Mouse (Mus musculus) cortical plate, adult 2 months (tissue): Measurements from ENCODE around the gene Kcnq5. TPM values are rescaled to one million over a fixed set of nuclear protein-coding genes. Genes with fewer than 3 reads are reported as not detected.

Experiments
- H3K27ac ChIP-seq: fragments of 200-500 bp; 2 replicates; pipeline ENCODE4 v1.5.1; 2012; ENCODE audit warnings: low read length, control low read depth, inconsistent platforms; ENCODE audit not compliant: insufficient read depth
- H3K4me1 ChIP-seq: fragments of 200-500 bp; 2 replicates; pipeline ENCODE4 v1.6.1; 2011; ENCODE audit warnings: low read length; ENCODE audit not compliant: control insufficient read depth, insufficient read depth
- H3K4me3 ChIP-seq: fragments of 200-500 bp; 2 replicates; pipeline ENCODE4 v1.5.1; 2011; ENCODE audit warnings: mild to moderate bottlenecking, low read length, control low read depth; ENCODE audit not compliant: insufficient read depth
- CTCF ChIP-seq: fragments of 200-500 bp; IDR thresholded peaks from 2 replicates; pipeline ENCODE4 v1.5.1; 2011; ENCODE audit warnings: mild to moderate bottlenecking, control low read depth, low read length; ENCODE audit not compliant: insufficient read depth; ENCODE audit errors: extremely low read depth
- POLR2A ChIP-seq: fragments of 200-500 bp; IDR thresholded peaks from 2 replicates; pipeline ENCODE4 v1.6.1; 2011; ENCODE audit warnings: mild to moderate bottlenecking, low read length, control low read depth; ENCODE audit not compliant: insufficient read depth; ENCODE audit errors: extremely low read depth
- polyA plus RNA-seq: library from polyadenylated mRNA; depleted of rRNA; stranded (reverse); fragments of >200 nt; gene quantifications from 2 replicates; pipeline ENCODE4 v1.2.3, GENCODE M21; 2012

Kcnq5 gene
- polyA plus RNA-seq, 1 experiment: 26.0 TPM

DNA sequence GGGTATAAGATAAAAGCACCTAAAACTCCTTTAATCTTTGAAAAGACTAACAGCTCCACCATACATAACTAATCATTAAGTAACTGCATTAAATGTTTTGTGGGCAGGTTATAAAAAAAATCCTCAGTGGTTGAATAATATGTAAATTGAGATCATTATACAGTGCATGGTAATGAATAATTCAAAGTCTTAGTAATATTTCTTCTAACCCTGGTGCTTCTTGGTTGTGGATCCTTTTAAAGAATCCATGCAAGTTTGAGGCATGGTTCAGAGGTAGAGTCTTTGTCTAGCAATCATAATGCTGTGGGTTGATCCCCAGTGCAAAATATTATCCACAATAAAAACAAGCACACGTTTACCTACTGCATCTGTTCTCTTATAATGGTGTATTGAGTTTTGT, 272.8 kb downstream of the Kcnq5 start:
- TF ChIP-seq CTCF (no peak), POLR2A (no peak)
- H3K4me3 ChIP-seq: no peak overlapping the region
- peaks cover 2% of the 10 kb centered on the region; the same call in 1 of the 2 replicates for H3K4me1 ChIP-seq
- no peak overlapping the region for H3K27ac ChIP-seq

DNA sequence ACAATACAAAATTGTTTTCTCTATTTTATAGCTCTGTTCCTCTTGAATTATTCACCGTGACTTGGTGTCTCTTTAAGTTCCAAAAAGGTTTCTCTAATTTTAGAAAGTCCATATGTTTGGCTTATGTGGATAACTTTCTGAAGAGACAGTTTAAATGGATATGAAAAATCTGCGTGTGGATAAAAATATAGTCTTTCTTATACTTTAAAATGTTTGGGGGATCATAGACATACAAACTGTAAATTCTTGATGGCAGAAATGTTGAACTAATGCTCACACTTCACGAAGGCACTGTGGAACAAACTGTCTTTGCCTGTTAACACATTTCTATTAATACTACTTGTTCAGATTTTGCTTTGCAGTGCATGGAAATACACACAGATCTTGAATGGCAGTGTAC, 277.3 kb downstream of the Kcnq5 start:
- H3K4me3 ChIP-seq: no peak overlapping the region
- H3K27ac ChIP-seq: no peak overlapping the region
- no peak for TF ChIP-seq POLR2A
- TF ChIP-seq CTCF: no peak
- H3K4me1 ChIP-seq: peaks cover 2% of the 10 kb centered on the region; the same call in 1 of the 2 replicates

DNA sequence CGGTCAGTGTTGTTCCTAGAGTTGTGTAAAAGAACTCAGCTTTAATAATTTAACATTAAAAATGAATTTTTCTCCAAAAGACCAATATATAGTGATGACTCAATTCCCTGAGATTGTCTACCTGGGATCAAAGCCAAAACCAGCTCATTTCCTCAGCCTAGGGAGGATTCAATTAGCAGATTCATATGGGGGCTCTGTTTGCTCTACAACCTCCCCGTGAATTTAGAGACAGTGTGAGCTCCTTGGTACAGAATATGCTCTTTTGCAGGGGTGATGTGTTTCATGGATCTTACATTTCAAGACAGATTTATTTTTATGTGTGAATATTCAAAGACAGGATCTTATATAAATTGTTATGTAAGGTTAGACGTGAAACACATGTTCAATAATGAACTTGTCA, 284.9 kb downstream of the Kcnq5 start:
- H3K27ac ChIP-seq: no peak overlapping the region
- no peak for TF ChIP-seq CTCF
- TF ChIP-seq POLR2A: no peak
- H3K4me3 ChIP-seq: no peak overlapping the region
- peaks cover 2% of the 10 kb centered on the region; the same call in 1 of the 2 replicates for H3K4me1 ChIP-seq

DNA sequence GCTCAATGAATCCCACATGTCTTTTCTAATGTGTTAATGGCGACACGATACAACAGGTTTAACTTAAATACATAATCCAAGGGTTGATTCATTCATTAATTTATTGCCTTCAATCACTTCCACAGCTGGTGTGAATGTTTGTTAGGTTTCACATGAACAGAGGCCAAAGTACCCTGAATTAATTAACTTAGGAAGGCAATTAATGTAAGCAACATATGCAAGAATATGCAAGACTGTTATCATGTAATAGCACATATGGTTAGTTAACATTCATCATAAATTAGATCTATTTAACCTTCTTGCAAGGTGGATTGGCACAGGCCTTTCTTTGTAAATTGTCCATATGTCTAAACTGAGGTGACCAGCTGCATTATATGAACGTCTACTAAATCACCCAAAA, 300.9 kb downstream of the Kcnq5 start:
- Histone ChIP-seq H3K4me3 (no peak overlapping the region), H3K27ac (no peak overlapping the region), H3K4me1 (no peaks in the 10 kb centered on the region)
- TF ChIP-seq POLR2A (no peak), CTCF (no peak)

DNA sequence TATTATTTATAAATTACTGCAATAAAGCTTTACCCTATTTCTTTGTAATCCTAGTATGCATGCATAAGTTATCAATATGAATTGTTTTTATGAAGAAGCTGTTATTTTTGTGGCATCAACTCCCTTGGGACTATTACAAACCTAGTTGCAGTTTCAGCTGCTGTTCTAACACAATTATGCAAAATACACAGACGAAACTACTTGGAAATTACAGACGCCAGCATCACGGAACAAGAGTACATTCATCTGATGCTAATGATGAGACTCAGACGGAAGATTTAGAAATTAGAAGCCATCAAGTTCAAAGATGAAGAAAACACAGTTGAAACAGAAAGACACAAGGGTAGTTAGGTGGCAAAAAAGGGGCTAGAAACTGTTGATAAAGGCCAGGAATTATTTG, 310.9 kb downstream of the Kcnq5 start:
- no peak for TF ChIP-seq CTCF
- no peak for TF ChIP-seq POLR2A
- no peak overlapping the region for H3K27ac ChIP-seq
- H3K4me3 ChIP-seq: no peak overlapping the region
- H3K4me1 ChIP-seq: no peaks in the 10 kb centered on the region; the same call in 1 of the 2 replicates

DNA sequence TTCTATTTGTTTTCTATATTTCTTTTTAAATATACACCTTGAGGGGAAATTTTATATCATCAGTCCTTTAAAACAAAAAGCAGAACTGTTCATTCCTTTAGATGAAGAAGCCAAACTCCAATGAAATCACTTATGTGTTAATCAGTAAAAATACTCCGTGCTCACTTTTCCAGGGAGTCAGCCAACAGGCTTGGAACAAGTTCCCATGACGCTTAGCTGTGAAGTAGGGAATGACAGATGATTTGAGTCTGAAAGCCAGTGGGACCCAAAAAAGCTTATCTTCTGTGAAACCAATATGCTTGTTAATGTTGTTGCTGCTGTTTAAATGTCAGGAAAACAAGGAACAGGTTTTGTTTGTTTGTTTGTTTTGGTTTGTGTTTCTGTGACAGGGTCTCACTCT, 326.3 kb downstream of the Kcnq5 start:
- Histone ChIP-seq H3K4me1 (no peaks in the 10 kb centered on the region), H3K27ac (no peak overlapping the region), H3K4me3 (no peak overlapping the region)
- TF ChIP-seq CTCF (no peak), POLR2A (no peak)

DNA sequence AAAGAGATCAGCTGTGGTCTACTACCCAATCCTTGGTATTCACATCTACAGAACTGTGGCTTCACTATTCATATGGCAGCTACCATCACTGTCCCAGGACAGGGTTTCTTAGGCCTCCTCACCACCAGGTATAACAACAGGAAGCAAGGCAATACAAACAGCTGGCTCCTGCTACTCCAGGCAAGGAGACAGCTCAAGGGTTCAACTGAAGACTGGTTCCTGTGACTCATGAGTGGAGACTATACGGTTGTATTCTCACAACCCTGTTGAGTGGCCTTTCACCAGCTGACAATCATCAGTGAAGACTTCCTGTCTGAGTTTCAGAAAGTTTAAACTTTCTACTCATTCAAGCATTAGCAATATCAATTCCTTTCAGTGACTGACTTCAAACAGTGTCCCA, 327.7 kb downstream of the Kcnq5 start:
- H3K4me1 ChIP-seq: no peaks in the 10 kb centered on the region
- no peak overlapping the region for H3K4me3 ChIP-seq
- H3K27ac ChIP-seq: no peak overlapping the region
- TF ChIP-seq POLR2A (no peak), CTCF (no peak)

DNA sequence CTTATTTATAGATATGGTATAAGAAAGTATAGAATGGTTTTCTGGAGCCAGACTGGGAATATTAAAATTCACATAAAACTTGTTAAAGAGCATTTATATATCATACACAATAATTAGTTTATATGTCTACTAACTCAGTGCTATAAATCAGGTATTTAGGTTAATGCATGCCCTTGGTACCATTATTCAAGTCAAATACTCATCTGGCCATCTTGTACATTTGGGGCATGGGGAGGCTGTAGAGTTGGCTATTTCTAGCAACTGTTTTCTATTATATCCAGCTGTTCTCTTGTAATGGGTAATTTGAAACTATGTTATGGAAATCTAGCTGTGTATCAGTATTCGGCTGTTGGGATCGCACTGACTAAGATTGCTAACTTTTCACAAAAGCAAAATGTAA, 339.3 kb downstream of the Kcnq5 start:
- Histone ChIP-seq H3K4me1 (no peaks in the 10 kb centered on the region), H3K27ac (no peak overlapping the region), H3K4me3 (no peak overlapping the region)
- TF ChIP-seq POLR2A (no peak), CTCF (no peak)

DNA sequence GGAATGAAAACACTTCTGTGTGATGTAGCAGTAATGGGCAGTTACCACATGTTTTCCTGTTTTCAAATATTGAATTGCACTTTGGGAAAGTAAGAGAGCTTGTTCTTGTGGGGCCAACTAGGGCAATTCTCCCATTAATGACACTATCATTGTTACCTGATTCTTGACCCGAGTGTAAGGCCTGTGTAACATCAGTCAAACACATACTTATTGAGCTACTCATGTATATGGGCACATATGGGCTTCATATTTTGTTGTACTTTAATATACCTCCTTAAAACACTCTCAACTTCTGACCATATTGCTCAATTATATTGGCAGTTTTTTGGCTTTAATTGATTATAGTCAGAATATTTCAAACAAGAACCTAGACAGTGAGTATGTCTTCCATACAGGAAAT, 339.7 kb downstream of the Kcnq5 start:
- no peak for TF ChIP-seq CTCF
- TF ChIP-seq POLR2A: no peak
- H3K4me1 ChIP-seq: no peaks in the 10 kb centered on the region
- no peak overlapping the region for H3K27ac ChIP-seq
- H3K4me3 ChIP-seq: no peak overlapping the region

DNA sequence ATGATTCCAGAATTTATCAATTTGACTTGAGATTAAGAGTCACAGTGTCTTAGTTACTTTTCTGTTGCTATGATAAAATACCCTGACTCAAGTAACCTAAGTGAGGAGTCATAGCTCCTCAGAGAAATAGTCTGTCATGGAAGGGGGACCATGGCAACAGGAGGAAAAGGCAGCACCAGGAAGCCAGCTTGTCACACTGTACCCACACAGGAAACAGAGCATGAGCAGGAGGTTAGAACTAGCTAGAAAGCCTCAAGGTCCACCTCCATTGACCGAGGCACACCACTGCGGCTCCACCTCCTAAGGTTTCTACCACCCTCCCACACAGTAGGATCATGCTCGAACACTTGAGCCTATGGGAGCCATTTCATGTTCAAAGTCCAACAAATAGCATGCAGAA, 343.0 kb downstream of the Kcnq5 start:
- Histone ChIP-seq H3K4me3 (no peak overlapping the region), H3K27ac (no peak overlapping the region), H3K4me1 (no peaks in the 10 kb centered on the region)
- no peak for TF ChIP-seq POLR2A

DNA sequence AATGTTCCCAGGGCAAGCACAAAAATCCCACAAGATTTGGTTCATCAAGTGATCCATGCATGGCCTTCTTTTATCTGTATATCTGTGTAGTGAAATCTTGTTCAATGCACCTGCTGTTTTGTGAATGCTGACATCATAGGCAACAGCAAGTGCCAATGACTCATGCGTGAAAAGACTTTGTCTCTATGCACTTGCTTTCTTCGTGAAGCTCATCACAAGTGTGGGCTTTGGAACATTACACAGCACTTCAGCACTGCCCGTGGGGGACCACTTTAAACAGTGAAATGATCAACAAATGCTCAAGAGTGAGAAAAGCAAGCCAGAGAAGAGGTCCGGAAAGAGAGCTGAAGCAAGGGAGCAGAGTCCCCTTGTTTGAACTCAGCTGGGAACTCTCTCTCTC, 345.1 kb downstream of the Kcnq5 start:
- H3K27ac ChIP-seq: no peak overlapping the region
- no peak overlapping the region for H3K4me3 ChIP-seq
- no peaks in the 10 kb centered on the region for H3K4me1 ChIP-seq
- TF ChIP-seq CTCF (no peak), POLR2A (no peak)
